Mouse (Mus musculus): ENCODE data around the gene Abca1.

DNA sequence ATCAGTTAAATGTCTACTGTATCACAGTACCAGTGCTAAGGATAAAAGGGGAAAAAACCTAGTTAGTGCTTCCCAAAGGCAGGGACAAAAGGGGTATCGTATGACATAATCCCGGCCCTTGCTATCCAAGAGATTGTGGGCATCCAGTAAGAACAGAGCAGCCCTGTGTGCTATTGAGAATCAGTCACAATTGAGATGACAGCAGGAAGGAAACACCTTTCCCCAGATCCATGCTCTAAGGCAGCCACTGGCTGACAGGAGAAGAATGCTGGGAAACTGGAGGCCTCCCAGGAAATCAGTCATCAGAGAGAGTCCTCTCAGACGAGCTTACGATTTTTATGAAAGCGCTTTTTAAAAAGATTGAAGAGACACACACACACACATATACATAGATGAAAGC is 42.6 kb downstream of the Abca1 start:
- no peak for TF ChIP-seq POLR2A (IDR thresholded peaks at IDR 0.05; ENCODE audit: low read depth, low read length)
- TF ChIP-seq CTCF (conservative IDR thresholded peaks at IDR 0.05; ENCODE audit: insufficient read depth, insufficient read length, low read depth, low read length) = no peak
